Mouse (Mus musculus) intestine, embryonic 15.5 days (tissue): ENCODE measurements at regions not wholly inside any gene's neighbourhood (a gene's known extent, or its start where the extent isn't known, plus 50 kb on each side); places are given as distances from the start of the nearest gene placed in this dataset.
"Not testable (repeated sequence)": the region's sequence is repeated elsewhere in the genome, so short reads cannot be mapped to it uniquely, and the experiment has no call there.

Experiments used
- ATAC-seq: fragments of 200-750 bp; cut with Nextera tagmentation; 2 replicates; pipeline ENCODE4 v1.8.0; 2017; ENCODE audit warnings: moderate TSS enrichment, moderate library complexity
- H3K27ac ChIP-seq: fragments of 300-500 bp; sonication (generic); 2 replicates; pipeline ENCODE4 v1.5.1; 2015; ENCODE audit warnings: mild to moderate bottlenecking, inconsistent platforms
- H3K27me3 ChIP-seq: fragments of 300-500 bp; sonication (generic); replicated peaks from 2 replicates; pipeline ENCODE4 v1.6.1; 2015; ENCODE audit warnings: inconsistent platforms
- H3K36me3 ChIP-seq: fragments of 300-500 bp; sonication (generic); 2 replicates; pipeline ENCODE4 v1.6.1; 2015; ENCODE audit warnings: inconsistent platforms
- H3K4me1 ChIP-seq: fragments of 300-500 bp; sonication (generic); replicated peaks from 2 replicates; pipeline ENCODE4 v1.6.1; 2015; ENCODE audit warnings: inconsistent platforms
- H3K4me2 ChIP-seq: fragments of 300-500 bp; sonication (generic); replicated peaks from 2 replicates; pipeline ENCODE4 v1.6.1; 2015; ENCODE audit warnings: mild to moderate bottlenecking, inconsistent platforms
- H3K4me3 ChIP-seq: fragments of 300-500 bp; sonication (generic); replicated peaks from 2 replicates; pipeline ENCODE4 v1.5.1; 2015; ENCODE audit warnings: inconsistent platforms
- H3K9ac ChIP-seq: fragments of 300-500 bp; sonication (generic); 2 replicates; pipeline ENCODE4 v1.6.1; 2015; ENCODE audit warnings: inconsistent platforms
- H3K9me3 ChIP-seq: fragments of 300-500 bp; sonication (generic); 2 replicates; pipeline ENCODE4 v1.6.1; 2016; ENCODE audit warnings: inconsistent platforms
- WGBS: fragments of 180-500 bp; shearing (Covaris S2); methylation state at CpG from one replicate; pipeline ENCODE4 v1.1.7; 2015; 5-methylcytosine and 5-hydroxymethylcytosine counted together

GRCm38 (mm10) chr1:94969543-94969942 lies 343.9 kb upstream of the Fam174a start:
- Histone ChIP-seq H3K27ac (no peak overlapping the region), H3K36me3 (no peaks in the 10 kb centered on the region), H3K4me1 (no peaks in the 10 kb centered on the region), H3K4me2 (no peak overlapping the region), H3K9me3 (no peaks in the 10 kb centered on the region), H3K4me3 (no peak overlapping the region), H3K27me3 (no peaks in the 10 kb centered on the region), H3K9ac (no peak overlapping the region)
- no peak for ATAC-seq

GRCm38 (mm10) chr1:94970103-94970759 lies 343.2 kb upstream of the Fam174a start:
- no peak overlapping the region for H3K4me3 ChIP-seq
- no peaks in the 10 kb centered on the region for H3K9me3 ChIP-seq
- H3K27ac ChIP-seq = no peak overlapping the region
- H3K4me1 ChIP-seq = no peaks in the 10 kb centered on the region
- H3K27me3 ChIP-seq = no peaks in the 10 kb centered on the region
- H3K4me2 ChIP-seq = no peak overlapping the region
- WGBS = 59% methylated on average over 3 of the region's 3 CpGs
- ATAC-seq = no peak
- H3K9ac ChIP-seq = no peak overlapping the region
- H3K36me3 ChIP-seq = no peaks in the 10 kb centered on the region

- no peak for ATAC-seq
- Histone ChIP-seq H3K4me1 (no peaks in the 10 kb centered on the region), H3K4me2 (no peak overlapping the region), H3K9me3 (no peaks in the 10 kb centered on the region), H3K27me3 (no peaks in the 10 kb centered on the region), H3K36me3 (no peaks in the 10 kb centered on the region), H3K4me3 (no peak overlapping the region), H3K9ac (no peak overlapping the region), H3K27ac (no peak overlapping the region)
- 49% methylated on average over 1 of the region's 1 CpGs for WGBS
Measured at GRCm38 (mm10) chr1:94993338-94993737, 320.1 kb upstream of the Fam174a start.

GRCm38 (mm10) chr1:95003900-95004299 lies 309.5 kb upstream of the Fam174a start:
- WGBS = 74% methylated on average over 4 of the region's 4 CpGs
- H3K27ac ChIP-seq = no peak overlapping the region
- H3K9ac ChIP-seq = no peak overlapping the region
- no peak overlapping the region for H3K4me2 ChIP-seq
- no peaks in the 10 kb centered on the region for H3K36me3 ChIP-seq
- no peaks in the 10 kb centered on the region for H3K27me3 ChIP-seq
- H3K4me1 ChIP-seq = no peaks in the 10 kb centered on the region
- H3K4me3 ChIP-seq = no peak overlapping the region
- no peaks in the 10 kb centered on the region for H3K9me3 ChIP-seq
- no peak for ATAC-seq

- H3K9ac ChIP-seq = no peak overlapping the region
- H3K27me3 ChIP-seq = no peaks in the 10 kb centered on the region
- H3K36me3 ChIP-seq = no peaks in the 10 kb centered on the region
- H3K4me3 ChIP-seq = no peak overlapping the region
- H3K9me3 ChIP-seq = no peaks in the 10 kb centered on the region
- 87% methylated on average over 3 of the region's 3 CpGs for WGBS
- no peaks in the 10 kb centered on the region for H3K4me1 ChIP-seq
- no peak for ATAC-seq
- no peak overlapping the region for H3K27ac ChIP-seq
- no peak overlapping the region for H3K4me2 ChIP-seq
Measured at GRCm38 (mm10) chr1:95030579-95030978, 282.8 kb upstream of the Fam174a start.

- not testable (repeated sequence) for H3K27me3 ChIP-seq, H3K9ac ChIP-seq, H3K36me3 ChIP-seq, H3K9me3 ChIP-seq, H3K4me3 ChIP-seq, ATAC-seq, H3K27ac ChIP-seq, H3K4me2 ChIP-seq, H3K4me1 ChIP-seq
- WGBS = 36% methylated on average over 1 of the region's 1 CpGs
Measured at GRCm38 (mm10) chr1:95033661-95034414, 279.6 kb upstream of the Fam174a start.

- Histone ChIP-seq H3K4me2 (no peak overlapping the region), H3K9me3 (no peaks in the 10 kb centered on the region), H3K9ac (no peak overlapping the region), H3K36me3 (no peaks in the 10 kb centered on the region), H3K27ac (no peak overlapping the region), H3K27me3 (no peaks in the 10 kb centered on the region), H3K4me1 (no peaks in the 10 kb centered on the region), H3K4me3 (no peak overlapping the region)
- no peak for ATAC-seq
- WGBS = 84% methylated on average over 2 of the region's 2 CpGs
Measured at GRCm38 (mm10) chr1:95038411-95038810, 275.0 kb upstream of the Fam174a start.

- no peak overlapping the region for H3K27ac ChIP-seq
- no peaks in the 10 kb centered on the region for H3K4me1 ChIP-seq
- no peaks in the 10 kb centered on the region for H3K27me3 ChIP-seq
- no peak overlapping the region for H3K4me2 ChIP-seq
- no peak for ATAC-seq
- H3K4me3 ChIP-seq = no peak overlapping the region
- no peaks in the 10 kb centered on the region for H3K9me3 ChIP-seq
- no peaks in the 10 kb centered on the region for H3K36me3 ChIP-seq
- H3K9ac ChIP-seq = no peak overlapping the region
- WGBS = 64% methylated on average over 2 of the region's 2 CpGs
Measured at GRCm38 (mm10) chr1:95040332-95040731, 273.1 kb upstream of the Fam174a start.

GRCm38 (mm10) chr1:95043355-95043754 lies 270.1 kb upstream of the Fam174a start:
- no peak overlapping the region for H3K27ac ChIP-seq
- no peaks in the 10 kb centered on the region for H3K36me3 ChIP-seq
- no peak overlapping the region for H3K4me2 ChIP-seq
- no peaks in the 10 kb centered on the region for H3K27me3 ChIP-seq
- ATAC-seq = no peak
- H3K4me3 ChIP-seq = no peak overlapping the region
- H3K9ac ChIP-seq = no peak overlapping the region
- no peaks in the 10 kb centered on the region for H3K4me1 ChIP-seq
- no peaks in the 10 kb centered on the region for H3K9me3 ChIP-seq

GRCm38 (mm10) chr1:95064330-95065193 lies 248.9 kb upstream of the Fam174a start:
- Histone ChIP-seq H3K27me3 (no peaks in the 10 kb centered on the region), H3K4me1 (no peaks in the 10 kb centered on the region), H3K4me2 (no peak overlapping the region), H3K9ac (no peak overlapping the region), H3K4me3 (no peak overlapping the region), H3K27ac (no peak overlapping the region), H3K36me3 (no peaks in the 10 kb centered on the region), H3K9me3 (no peaks in the 10 kb centered on the region)
- 69% methylated on average over 11 of the region's 15 CpGs for whole genome bisulfite sequencing
- peak; percentile 90 for ATAC-seq

GRCm38 (mm10) chr1:95065620-95066019 lies 247.8 kb upstream of the Fam174a start:
- Histone ChIP-seq H3K27ac (no peak overlapping the region), H3K9ac (no peak overlapping the region), H3K4me3 (no peak overlapping the region), H3K36me3 (no peaks in the 10 kb centered on the region), H3K27me3 (no peaks in the 10 kb centered on the region), H3K4me1 (no peaks in the 10 kb centered on the region), H3K9me3 (no peaks in the 10 kb centered on the region), H3K4me2 (no peak overlapping the region)
- ATAC-seq = peak; percentile 58; the same call in 1 of the 2 replicates

- H3K4me3 ChIP-seq = no peak overlapping the region
- H3K4me2 ChIP-seq = no peak overlapping the region
- H3K27ac ChIP-seq = no peak overlapping the region
- H3K9ac ChIP-seq = no peak overlapping the region
- H3K27me3 ChIP-seq = no peaks in the 10 kb centered on the region
- WGBS = 86% methylated on average over 4 of the region's 4 CpGs
- H3K9me3 ChIP-seq = no peaks in the 10 kb centered on the region
- H3K36me3 ChIP-seq = no peaks in the 10 kb centered on the region
- H3K4me1 ChIP-seq = no peaks in the 10 kb centered on the region
- peak; percentile 37; the same call in 1 of the 2 replicates for ATAC-seq
Measured at GRCm38 (mm10) chr1:95066040-95066439, 247.4 kb upstream of the Fam174a start.
